Mouse (Mus musculus) limb, embryonic 14.5 days (tissue): ENCODE results near the gene Ltc4s. TPM values are rescaled to one million over a fixed set of nuclear protein-coding genes. Genes with fewer than 3 reads are reported as not detected.

Experiments used
- ATAC-seq: fragments of 200-750 bp; cut with Nextera tagmentation; 2 replicates; pipeline ENCODE4 v1.8.0; 2017; ENCODE audit warnings: low read depth, moderate number of reproducible peaks, moderate TSS enrichment; ENCODE audit not compliant: low FRiP score
- DNase-seq: peaks from one replicate; pipeline ENCODE4 v3.0.0-alpha.2; 2015; ENCODE audit warnings: low spot score
- H3K27ac ChIP-seq: fragments of 300-500 bp; sonication (generic); replicated peaks from 2 replicates; pipeline ENCODE4 v1.5.1; 2014; ENCODE audit warnings: low read depth, mild to moderate bottlenecking, low read length, moderate library complexity, mixed read lengths
- H3K27me3 ChIP-seq: fragments of 300-500 bp; sonication (generic); 2 replicates; pipeline ENCODE4 v1.6.1; 2014; ENCODE audit warnings: low read length, mixed read lengths; ENCODE audit not compliant: control insufficient read depth, insufficient read depth
- H3K36me3 ChIP-seq: fragments of 300-500 bp; sonication (generic); 2 replicates; pipeline ENCODE4 v1.6.1; 2014; ENCODE audit warnings: mild to moderate bottlenecking, low read length, moderate library complexity, mixed read lengths; ENCODE audit not compliant: control insufficient read depth, insufficient read depth
- H3K4me1 ChIP-seq: fragments of 300-500 bp; sonication (generic); 2 replicates; pipeline ENCODE4 v1.6.1; 2014; ENCODE audit warnings: antibody characterized with exemption, low read length, mixed read lengths; ENCODE audit not compliant: control insufficient read depth, insufficient read depth
- H3K4me2 ChIP-seq: fragments of 300-500 bp; sonication (generic); replicated peaks from 2 replicates; pipeline ENCODE4 v1.6.1; 2014; ENCODE audit warnings: low read depth, mild to moderate bottlenecking, low read length, moderate library complexity; ENCODE audit not compliant: severe bottlenecking
- H3K4me3 ChIP-seq: fragments of 300-500 bp; sonication (generic); replicated peaks from 2 replicates; pipeline ENCODE4 v1.5.1; 2014; ENCODE audit warnings: low read length
- H3K9ac ChIP-seq: fragments of 300-500 bp; sonication (generic); 2 replicates; pipeline ENCODE4 v1.6.1; 2014; ENCODE audit warnings: mild to moderate bottlenecking, low read depth, low read length, moderate library complexity; ENCODE audit not compliant: severe bottlenecking
- H3K9me3 ChIP-seq: fragments of 300-500 bp; sonication (generic); 2 replicates; pipeline ENCODE4 v1.6.1; 2016; ENCODE audit warnings: low read length; ENCODE audit not compliant: control insufficient read depth
- POLR2A ChIP-seq: fragments of 200-500 bp; IDR thresholded peaks from 2 replicates; pipeline ENCODE4 v1.8.0; 2012; ENCODE audit warnings: inconsistent platforms, mild to moderate bottlenecking, moderate library complexity, borderline replicate concordance; ENCODE audit not compliant: insufficient read depth, insufficient read length; ENCODE audit errors: extremely low read depth
- WGBS: fragments of 180-500 bp; shearing (Covaris S2); extraction: QIAGEN DNeasy Blood & Tissue Kit; methylation state at CpG from one replicate; pipeline ENCODE4 v1.1.7; 2014; 5-methylcytosine and 5-hydroxymethylcytosine counted together
- polyA plus RNA-seq, 2 experiments: library from polyadenylated mRNA; depleted of rRNA in 1 of 2; stranded (reverse) in 1 of 2; unstranded in 1 of 2; fragments of >200 nt; fragmentation: Nextera tagmentation in 1 of 2; extraction: Ambion mirVana in 1 of 2; gene quantifications; 2 replicates each; pipeline versions ENCODE4 v1.2.1 to v1.2.3; 2012 to 2014

Ltc4s gene
- polyA plus RNA-seq, 2 experiments, result 3.9 to 4.0 TPM

GRCm38 (mm10) chr11:50269885-50270284, 31.5 kb upstream of the Ltc4s start:
- H3K9ac ChIP-seq, result no peak overlapping the region
- no peak for ATAC-seq
- no peak overlapping the region for H3K4me2 ChIP-seq
- DNase-seq, result no peak
- peaks cover 29% of the 10 kb centered on the region for H3K36me3 ChIP-seq
- no peak for TF ChIP-seq POLR2A
- no peak overlapping the region for H3K27ac ChIP-seq
- H3K9me3 ChIP-seq, result no peaks in the 10 kb centered on the region
- no peak overlapping the region for H3K4me3 ChIP-seq
- no peaks in the 10 kb centered on the region for H3K27me3 ChIP-seq
- H3K4me1 ChIP-seq, result no peaks in the 10 kb centered on the region
- WGBS, result 93% methylated on average over 1 of the region's 1 CpGs

GRCm38 (mm10) chr11:50269163-50269562, 30.7 kb upstream of the Ltc4s start:
- Histone ChIP-seq H3K9ac (no peak overlapping the region), H3K4me3 (no peak overlapping the region), H3K27ac (no peak overlapping the region), H3K4me2 (no peak overlapping the region), H3K4me1 (no peaks in the 10 kb centered on the region), H3K9me3 (no peaks in the 10 kb centered on the region), H3K27me3 (no peaks in the 10 kb centered on the region), H3K36me3 (peaks cover 36% of the 10 kb centered on the region)
- TF ChIP-seq POLR2A, result no peak
- DNase-seq (no peak), ATAC-seq (no peak)
- 87% methylated on average over 2 of the region's 2 CpGs for WGBS

DNA sequence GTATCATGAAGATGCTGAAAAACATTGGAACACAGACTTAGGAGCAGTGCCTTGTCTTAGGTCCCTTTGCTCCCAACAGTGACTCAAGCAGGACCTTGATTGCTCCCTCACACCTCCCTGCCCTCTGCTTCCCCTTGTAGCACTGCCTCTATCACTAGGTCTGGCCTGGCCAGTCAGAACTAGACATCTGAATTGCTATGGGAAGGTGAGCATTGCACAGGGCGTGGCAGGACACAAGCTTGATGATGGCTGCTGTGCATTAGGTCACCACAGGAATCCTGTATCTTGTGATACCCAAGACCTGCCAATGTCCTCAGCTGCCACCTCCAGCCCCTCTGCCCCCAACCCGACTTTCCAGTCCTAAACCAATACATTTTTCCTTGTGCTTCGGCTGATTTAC, 28.6 kb upstream of the Ltc4s start:
- no peak overlapping the region for H3K27ac ChIP-seq
- no peaks in the 10 kb centered on the region for H3K9me3 ChIP-seq
- no peak overlapping the region for H3K4me3 ChIP-seq
- H3K4me1 ChIP-seq, result no peaks in the 10 kb centered on the region
- peaks cover 53% of the 10 kb centered on the region for H3K36me3 ChIP-seq
- no peaks in the 10 kb centered on the region for H3K27me3 ChIP-seq
- no peak for TF ChIP-seq POLR2A
- no peak overlapping the region for H3K9ac ChIP-seq
- no peak for ATAC-seq
- H3K4me2 ChIP-seq, result no peak overlapping the region
- no peak for DNase-seq
- 87% methylated on average over 3 of the region's 3 CpGs for WGBS

DNA sequence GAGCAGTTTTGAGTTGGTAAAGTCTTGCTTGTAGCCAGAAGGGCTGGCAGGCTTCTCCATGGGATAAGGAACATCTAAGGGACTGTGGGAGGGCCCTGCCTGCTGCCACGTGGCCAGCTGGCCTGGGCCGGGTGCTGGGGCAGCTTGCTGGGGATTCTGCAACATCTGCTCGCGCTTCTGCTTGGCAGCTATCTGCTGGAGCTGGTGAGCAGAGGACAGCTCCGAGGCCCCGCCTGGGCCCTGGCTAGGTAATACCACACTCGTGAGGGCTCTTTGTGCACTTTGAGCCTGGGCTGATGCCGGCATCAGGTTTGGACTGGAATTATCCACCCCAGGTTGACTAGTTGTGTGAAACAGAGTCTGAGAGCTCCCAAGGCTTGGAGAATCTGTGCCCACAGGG, 27.5 kb upstream of the Ltc4s start:
- H3K27ac ChIP-seq, result no peak overlapping the region
- WGBS, result 81% methylated on average over 8 of the region's 8 CpGs
- H3K4me3 ChIP-seq, result no peak overlapping the region
- H3K9ac ChIP-seq, result no peak overlapping the region
- no peaks in the 10 kb centered on the region for H3K27me3 ChIP-seq
- no peaks in the 10 kb centered on the region for H3K9me3 ChIP-seq
- H3K4me1 ChIP-seq, result no peaks in the 10 kb centered on the region
- no peak overlapping the region for H3K4me2 ChIP-seq
- ATAC-seq, result no peak
- no peak for TF ChIP-seq POLR2A
- DNase-seq, result no peak
- H3K36me3 ChIP-seq, result peaks cover 63% of the 10 kb centered on the region

DNA sequence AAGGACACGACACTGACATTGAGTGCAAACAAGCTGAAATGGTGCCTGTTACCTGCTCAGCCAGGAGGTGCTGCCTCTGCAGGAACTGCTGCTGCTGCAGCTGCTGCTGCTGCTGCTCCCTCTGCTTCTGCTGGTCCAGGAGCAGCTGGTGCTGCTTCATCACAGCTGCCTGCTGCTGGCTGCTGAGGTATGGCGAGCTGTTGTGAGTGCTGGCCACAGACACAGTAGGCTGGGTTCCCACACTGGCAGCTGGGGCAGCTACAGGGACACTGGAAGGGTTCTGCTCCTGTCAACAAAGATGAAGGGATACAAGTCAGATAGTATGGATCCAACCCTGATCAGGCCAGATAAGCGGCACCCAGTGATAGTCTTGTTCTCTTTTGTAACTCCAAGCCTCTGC, 24.8 kb upstream of the Ltc4s start:
- TF ChIP-seq POLR2A, result no peak
- Histone ChIP-seq H3K9me3 (no peaks in the 10 kb centered on the region), H3K27me3 (no peaks in the 10 kb centered on the region), H3K4me2 (no peak overlapping the region), H3K36me3 (peaks cover 91% of the 10 kb centered on the region), H3K27ac (no peak overlapping the region), H3K4me1 (no peaks in the 10 kb centered on the region), H3K9ac (no peak overlapping the region), H3K4me3 (no peak overlapping the region)
- DNase-seq (no peak), ATAC-seq (no peak)
- 90% methylated on average over 3 of the region's 3 CpGs for WGBS

GRCm38 (mm10) chr11:50262020-50262419, 23.6 kb upstream of the Ltc4s start:
- Histone ChIP-seq H3K9me3 (no peaks in the 10 kb centered on the region), H3K36me3 (peaks cover 93% of the 10 kb centered on the region), H3K27ac (no peak overlapping the region), H3K9ac (no peak overlapping the region), H3K4me2 (no peak overlapping the region), H3K27me3 (no peaks in the 10 kb centered on the region), H3K4me1 (no peaks in the 10 kb centered on the region), H3K4me3 (no peak overlapping the region)
- TF ChIP-seq POLR2A, result no peak
- DNase-seq, result no peak
- no peak for ATAC-seq
- 96% methylated on average over 4 of the region's 4 CpGs for WGBS
